Mouse (Mus musculus) C2C12 (cell line): ENCODE measurements around the gene Ctnnd2.

Source experiments
- CTCF ChIP-seq: IDR thresholded peaks from one replicate; pipeline ENCODE4 v1.5.1; 2011; ENCODE audit not compliant: control insufficient read depth, insufficient read depth, insufficient read length
- MYOD1 ChIP-seq: IDR thresholded peaks from one replicate; pipeline ENCODE4 v1.6.1; 2011; ENCODE audit warnings: low read depth; ENCODE audit not compliant: control insufficient read depth, insufficient read length

GRCm38 (mm10) chr15:30201211-30201610, 28.8 kb downstream of the Ctnnd2 start:
- TF ChIP-seq CTCF (no peak), MYOD1 (no peak)
